Mouse (Mus musculus) bone marrow macrophage, adult 2 months (primary cell): Measurements from ENCODE around the gene Cadm2. TPM values are rescaled to one million over a fixed set of nuclear protein-coding genes. Genes with fewer than 3 reads are reported as not detected.

Experiments used
- H3K27ac ChIP-seq: 2 replicates; pipeline ENCODE4 v1.5.1; 2012; ENCODE audit warnings: low read depth, low read length; ENCODE audit not compliant: insufficient read depth
- H3K4me1 ChIP-seq: 2 replicates; pipeline ENCODE4 v1.6.1; 2012; ENCODE audit warnings: low read length; ENCODE audit not compliant: control insufficient read depth, insufficient read depth
- H3K4me3 ChIP-seq: 2 replicates; pipeline ENCODE4 v1.5.1; 2012; ENCODE audit warnings: mild to moderate bottlenecking, low read length, moderate library complexity; ENCODE audit not compliant: insufficient read depth
- CTCF ChIP-seq: IDR thresholded peaks from 2 replicates; pipeline ENCODE4 v1.5.1; 2012; ENCODE audit warnings: low read depth, mild to moderate bottlenecking, low read length, moderate library complexity
- POLR2A ChIP-seq: IDR thresholded peaks from 2 replicates; pipeline ENCODE4 v1.6.1; 2012; ENCODE audit warnings: mild to moderate bottlenecking, low read depth, low read length, borderline replicate concordance
- polyA plus RNA-seq: library from polyadenylated mRNA; stranded (reverse); fragments of >200 nt; gene quantifications from 2 replicates; pipeline ENCODE4 v1.2.4, GENCODE M21; 2012; ENCODE audit not compliant: missing spikeins, insufficient read depth, insufficient read length

The Cadm2 gene
- polyA plus RNA-seq, 1 experiment = not detected

DNA sequence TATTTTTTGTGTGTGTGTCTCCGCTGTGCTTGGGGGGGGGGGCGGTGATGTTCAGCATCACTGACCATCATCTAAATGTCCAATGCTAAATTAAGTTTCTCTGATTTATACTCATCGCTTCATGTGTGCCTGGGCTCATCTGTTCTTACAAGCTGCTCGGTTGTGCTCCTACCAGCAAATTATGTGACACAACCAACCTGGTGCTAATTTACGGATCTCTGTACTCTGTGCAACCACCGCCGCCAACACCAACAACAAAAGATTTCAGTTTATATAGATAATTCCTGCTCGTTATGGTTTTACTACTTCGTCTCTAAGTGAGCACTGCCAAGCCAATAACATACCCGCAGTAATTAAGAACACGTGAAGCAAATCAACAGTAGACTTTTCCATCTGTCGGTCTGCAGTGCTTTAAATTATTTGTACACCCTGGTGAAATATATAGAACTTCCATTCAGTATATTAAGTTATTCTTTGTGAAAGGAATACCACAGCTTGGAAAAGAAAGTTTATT lies 700.8 kb downstream of the Cadm2 start:
- H3K4me3 ChIP-seq = no peak overlapping the region
- H3K27ac ChIP-seq = no peak overlapping the region
- no peaks in the 10 kb centered on the region for H3K4me1 ChIP-seq
- no peak for TF ChIP-seq POLR2A
- no peak for TF ChIP-seq CTCF

DNA sequence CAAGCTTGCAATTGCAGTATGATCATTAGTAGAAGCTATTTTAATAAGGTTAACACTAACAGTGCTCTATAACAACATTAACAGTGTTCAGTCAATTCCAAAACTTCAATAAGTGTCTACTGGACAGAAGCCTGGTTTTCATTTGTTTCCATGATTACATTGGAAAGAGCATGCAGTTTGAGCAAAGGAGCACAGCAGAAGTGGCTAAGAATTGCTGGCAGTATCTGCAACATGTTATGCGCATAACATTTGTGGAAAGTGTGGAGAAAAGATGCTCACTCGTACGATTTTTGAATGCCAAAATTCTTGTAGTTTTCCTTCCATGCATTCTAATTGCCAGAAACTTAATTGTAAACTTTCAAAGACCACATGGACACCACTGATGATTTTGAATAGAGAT lies 718.9 kb downstream of the Cadm2 start:
- Histone ChIP-seq H3K4me1 (no peaks in the 10 kb centered on the region), H3K27ac (no peak overlapping the region), H3K4me3 (no peak overlapping the region)
- TF ChIP-seq CTCF (no peak), POLR2A (no peak)

DNA sequence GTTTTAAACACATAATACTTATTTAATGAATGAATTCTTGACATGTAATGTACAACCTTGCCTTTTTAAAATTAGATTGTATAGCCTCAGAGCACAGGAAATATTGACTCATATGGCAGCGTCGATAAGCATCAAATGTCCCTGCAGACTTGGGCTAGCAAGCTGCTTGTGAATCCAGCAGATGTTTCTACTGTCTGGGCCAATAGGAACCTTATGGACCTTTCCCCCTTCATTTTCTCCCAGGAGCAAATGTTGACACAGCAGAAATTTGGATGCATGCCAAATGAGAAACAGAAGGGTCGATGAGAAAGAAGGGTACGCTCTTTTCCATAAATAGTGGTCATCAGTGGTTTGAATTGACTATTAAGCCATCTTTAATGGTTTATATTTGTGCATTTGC lies 720.0 kb downstream of the Cadm2 start:
- H3K27ac ChIP-seq = no peak overlapping the region
- H3K4me1 ChIP-seq = no peaks in the 10 kb centered on the region
- TF ChIP-seq CTCF = no peak
- no peak for TF ChIP-seq POLR2A
- no peak overlapping the region for H3K4me3 ChIP-seq

DNA sequence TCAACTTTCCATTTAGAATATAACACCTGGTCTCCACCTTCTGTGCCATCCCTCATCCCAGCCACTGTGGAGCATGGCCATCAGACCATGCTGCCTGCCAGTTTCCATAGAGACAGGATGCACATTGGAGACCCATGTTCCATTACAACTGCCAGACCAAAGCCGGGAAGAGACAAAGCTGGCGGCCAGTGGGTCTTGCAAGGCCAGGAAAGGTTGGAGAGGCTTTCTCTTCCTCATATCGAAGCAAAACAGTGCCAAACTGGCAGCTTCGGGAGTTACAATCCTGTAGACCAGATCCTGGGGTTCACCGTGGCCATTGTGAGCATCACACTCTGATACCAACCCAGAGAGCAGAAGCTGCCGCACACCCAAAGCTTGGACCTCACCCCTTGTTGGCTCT lies 728.3 kb downstream of the Cadm2 start:
- TF ChIP-seq POLR2A (no peak), CTCF (no peak)
- H3K4me1 ChIP-seq = no peaks in the 10 kb centered on the region
- no peak overlapping the region for H3K27ac ChIP-seq
- no peak overlapping the region for H3K4me3 ChIP-seq

DNA sequence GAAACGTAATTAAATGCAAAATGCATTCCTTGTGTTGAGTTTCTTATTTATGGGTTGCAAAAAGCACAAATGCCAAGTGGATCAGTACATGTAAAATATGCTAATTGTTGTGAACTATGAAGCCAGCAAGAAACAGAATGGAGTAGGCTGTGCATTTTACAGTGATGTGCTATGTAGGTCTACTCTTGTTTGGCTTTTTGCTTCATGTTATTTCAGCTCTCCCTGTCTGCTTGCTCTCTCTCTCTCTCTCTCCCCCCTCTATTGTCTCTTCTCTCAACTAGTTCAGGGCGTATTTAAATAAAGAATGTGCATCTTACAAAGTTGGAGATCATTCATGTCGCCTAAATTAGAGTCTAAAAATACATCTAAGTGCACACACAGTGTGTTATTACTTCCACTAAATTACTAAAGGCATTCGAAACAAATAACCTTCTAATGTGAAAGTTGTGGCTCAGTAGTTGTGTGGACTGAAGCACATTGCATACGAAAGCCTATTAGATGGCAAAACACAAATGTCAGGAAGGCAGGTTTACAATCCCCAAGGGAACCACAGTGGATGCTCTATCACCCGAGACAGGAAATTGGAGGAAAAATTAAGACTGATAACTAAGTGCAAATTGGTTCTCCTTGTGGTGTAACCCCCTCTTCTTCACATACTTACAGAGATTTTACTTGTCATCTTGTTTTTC lies 729.0 kb downstream of the Cadm2 start:
- H3K4me3 ChIP-seq = no peak overlapping the region
- no peaks in the 10 kb centered on the region for H3K4me1 ChIP-seq
- TF ChIP-seq POLR2A (no peak), CTCF (no peak)
- H3K27ac ChIP-seq = no peak overlapping the region

DNA sequence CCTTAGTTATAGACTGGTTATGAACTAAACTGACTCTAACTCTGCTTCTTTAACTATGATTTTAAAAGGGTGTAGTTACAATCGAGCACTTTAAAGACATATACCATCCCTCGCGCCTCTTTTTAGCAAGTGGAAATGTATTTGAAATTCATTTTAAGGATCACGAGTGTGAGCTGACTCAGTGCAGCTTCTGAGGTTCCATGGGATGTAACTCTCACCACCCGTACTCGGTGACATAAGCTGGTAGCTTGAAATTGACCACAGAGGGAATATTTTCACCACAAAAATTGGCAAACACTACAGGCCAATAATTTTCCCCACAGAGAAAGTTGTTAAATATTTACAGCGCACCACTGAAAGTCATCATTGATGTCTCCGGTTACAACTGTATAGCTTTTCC lies 730.8 kb downstream of the Cadm2 start:
- Histone ChIP-seq H3K4me1 (no peaks in the 10 kb centered on the region), H3K4me3 (no peak overlapping the region), H3K27ac (no peak overlapping the region)
- no peak for TF ChIP-seq CTCF
- no peak for TF ChIP-seq POLR2A

DNA sequence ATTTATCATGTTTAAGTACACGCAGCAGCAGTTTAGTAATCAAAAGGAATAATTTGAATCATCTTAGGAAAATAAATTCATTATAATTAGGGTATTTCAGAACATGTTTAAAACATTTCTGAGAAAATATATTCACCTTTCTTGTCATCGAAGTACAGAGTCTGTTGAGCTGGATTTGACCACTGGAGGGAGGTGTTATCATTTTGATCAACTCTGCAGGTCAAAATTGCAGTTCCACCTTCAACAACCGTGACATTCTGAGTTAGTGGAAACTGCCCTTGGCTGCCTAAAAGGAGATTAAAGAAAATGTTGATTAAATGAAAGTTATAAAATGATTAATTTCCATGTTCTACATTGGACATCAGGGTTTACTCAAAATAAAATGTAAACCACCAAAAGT lies 738.1 kb downstream of the Cadm2 start:
- no peaks in the 10 kb centered on the region for H3K4me1 ChIP-seq
- no peak overlapping the region for H3K4me3 ChIP-seq
- H3K27ac ChIP-seq = no peak overlapping the region
- no peak for TF ChIP-seq CTCF
- TF ChIP-seq POLR2A = no peak

DNA sequence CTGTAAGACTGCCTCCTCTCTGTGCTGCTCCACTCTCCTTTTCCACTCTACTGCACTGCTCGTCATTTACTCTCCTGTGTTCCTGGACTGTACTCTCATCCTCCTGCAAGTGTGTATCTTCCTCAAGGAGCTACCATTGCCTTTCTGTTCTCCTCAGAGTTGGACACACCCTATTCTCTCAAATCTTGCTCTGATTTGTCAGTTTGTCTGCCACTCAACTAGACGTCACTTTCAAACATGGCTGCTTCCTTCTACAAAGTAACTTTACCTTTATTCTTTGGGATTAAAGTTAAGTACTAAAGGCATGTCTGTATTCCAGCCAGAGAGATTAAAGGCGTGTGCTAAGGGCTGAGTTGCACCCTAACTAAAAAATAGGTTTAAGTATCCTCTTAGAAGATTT lies 749.5 kb downstream of the Cadm2 start:
- Histone ChIP-seq H3K4me3 (no peak overlapping the region), H3K4me1 (no peaks in the 10 kb centered on the region), H3K27ac (no peak overlapping the region)
- TF ChIP-seq POLR2A = no peak
- TF ChIP-seq CTCF = no peak

DNA sequence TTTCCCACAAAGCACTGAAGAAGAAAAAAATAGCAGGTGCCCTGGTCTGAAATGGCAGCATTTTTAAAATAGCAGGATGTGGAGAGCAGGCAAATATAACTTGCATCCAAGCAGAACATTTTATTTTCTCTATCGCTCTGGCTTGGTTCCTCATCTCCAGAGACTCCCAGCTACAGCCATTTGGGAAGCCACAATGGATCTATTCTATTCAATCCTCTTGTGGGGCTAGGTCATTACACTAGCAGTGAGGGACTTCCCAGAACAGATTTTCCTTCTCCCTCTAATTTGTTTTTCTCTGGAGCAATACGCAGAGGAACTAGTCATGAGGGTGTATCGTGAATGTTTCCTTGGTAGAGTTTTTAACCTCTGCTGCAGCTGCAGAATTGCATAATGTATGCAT lies 769.7 kb downstream of the Cadm2 start:
- TF ChIP-seq CTCF = no peak
- no peak for TF ChIP-seq POLR2A

DNA sequence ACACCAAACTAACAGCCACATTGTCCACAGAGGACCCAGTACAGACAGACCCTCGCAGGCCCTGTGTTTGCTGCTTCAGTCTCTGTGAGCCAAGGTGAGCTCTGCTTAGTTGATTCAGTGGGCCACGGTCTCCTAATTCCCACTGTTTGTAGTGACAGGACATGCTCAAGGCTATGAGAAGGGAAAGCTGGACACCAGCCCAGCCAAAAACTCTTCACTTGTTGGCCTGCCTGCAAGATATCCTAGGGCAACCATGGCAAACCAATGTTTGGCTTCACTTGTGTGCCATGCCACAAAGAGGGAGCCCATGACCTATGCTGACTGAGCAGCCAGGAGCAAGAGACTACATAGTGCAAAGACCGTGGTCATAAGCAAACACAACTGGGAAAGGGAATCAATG lies 795.8 kb downstream of the Cadm2 start:
- Histone ChIP-seq H3K4me3 (no peak overlapping the region), H3K4me1 (no peaks in the 10 kb centered on the region), H3K27ac (no peak overlapping the region)
- TF ChIP-seq POLR2A = no peak
- no peak for TF ChIP-seq CTCF

More for the DNA sequence above, 769.7 kb downstream of the Cadm2 start:
- Histone ChIP-seq H3K4me1 (no peaks in the 10 kb centered on the region), H3K4me3 (no peak overlapping the region), H3K27ac (no peak overlapping the region)
